Mouse (Mus musculus) liver, adult (tissue): ENCODE data around the gene Dok1.
A peak's percentile ranks its signal among the peaks of the same experiment; 100 is the strongest.

Source experiments
- GATA4 ChIP-seq: IDR thresholded peaks from 2 replicates; pipeline ENCODE4 v1.6.1; 2014; ENCODE audit warnings: mild to moderate bottlenecking, low read length; ENCODE audit not compliant: insufficient replicate concordance

Dok1 gene

DNA sequence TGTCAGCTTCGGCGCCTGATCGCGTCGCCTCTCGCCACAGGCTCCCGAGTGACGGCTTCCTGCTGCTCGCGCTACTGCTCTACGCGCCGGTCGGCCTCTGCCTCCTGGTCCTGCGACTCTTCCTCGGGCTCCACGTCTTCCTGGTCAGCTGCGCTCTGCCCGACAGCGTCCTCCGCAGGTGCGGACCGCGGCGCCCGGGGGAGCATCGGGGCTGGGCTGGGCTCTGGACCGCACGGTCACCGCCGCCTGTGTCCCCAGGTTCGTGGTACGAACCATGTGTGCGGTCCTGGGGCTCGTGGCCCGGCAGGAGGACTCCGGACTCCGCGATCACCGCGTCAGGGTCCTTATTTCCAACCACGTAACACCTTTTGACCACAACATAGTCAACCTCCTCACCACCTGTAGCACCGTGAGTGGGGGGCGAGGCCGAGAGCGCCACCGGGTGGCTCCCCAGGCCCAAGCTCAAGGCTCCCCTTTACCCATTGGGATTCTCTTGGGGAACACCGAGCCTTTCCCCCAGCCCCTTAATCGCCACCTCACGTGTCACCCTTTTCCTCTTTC is 21.7 kb upstream of the Dok1 start, which contains the start of gene Htra2:
TSS of gene Htra2 (minus strand) at position 403 of the 561 bp plus-strand sequence.
- TF ChIP-seq GATA4: no peak

- peak; percentile 85; the same call in 1 of the 2 replicates for TF ChIP-seq GATA4
These were observed 21.0 kb upstream of the Dok1 start, which contains the start of gene Aup1 for GRCm38 (mm10) chr6:83054074-83054851. Gene Aup1 (plus strand): TSS chr6:83054521.

DNA sequence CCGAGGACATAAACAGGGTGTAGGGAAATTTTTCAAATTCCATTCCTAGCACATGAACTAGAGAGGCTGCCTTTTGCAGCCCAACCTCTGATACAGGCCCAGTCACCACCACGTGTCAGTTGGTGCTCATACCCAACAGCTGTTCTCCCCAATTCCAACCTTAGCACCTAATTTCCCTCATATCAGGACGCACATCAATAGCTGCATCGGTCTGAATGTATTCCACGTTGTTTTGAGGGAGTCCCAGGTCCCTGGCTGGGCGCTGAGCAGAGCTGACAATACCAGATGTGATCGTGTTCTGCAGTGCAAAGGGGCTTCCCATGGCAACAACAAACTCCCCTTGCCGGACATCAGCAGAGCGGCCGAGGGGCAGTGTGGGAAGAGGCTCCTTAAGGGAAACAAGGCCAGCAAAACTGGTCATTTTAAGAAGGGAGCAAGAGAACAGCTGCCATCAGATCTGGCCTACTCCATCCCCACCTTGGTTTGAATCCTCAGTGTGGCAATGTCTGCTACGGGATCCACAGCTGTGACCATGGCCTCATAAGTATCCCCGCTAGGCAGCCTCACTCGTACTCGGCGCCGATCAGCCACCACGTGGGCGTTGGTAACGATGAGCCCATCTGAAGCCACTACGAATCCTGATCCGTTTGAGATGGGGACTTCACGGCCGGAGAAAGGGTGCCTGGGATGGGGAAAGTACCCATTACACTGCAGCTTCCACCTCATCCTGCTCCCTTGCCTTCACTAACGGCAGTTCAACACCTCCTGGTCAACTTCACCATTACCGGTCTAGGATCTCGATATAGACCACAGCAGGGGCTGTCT is 20.1 kb upstream of the Dok1 start:
- no peak for TF ChIP-seq GATA4

GRCm38 (mm10) chr6:83049367-83049766 is 16.1 kb upstream of the Dok1 start:
- TF ChIP-seq GATA4: no peak

GRCm38 (mm10) chr6:83044742-83045141 is 11.5 kb upstream of the Dok1 start:
- TF ChIP-seq GATA4: no peak

DNA sequence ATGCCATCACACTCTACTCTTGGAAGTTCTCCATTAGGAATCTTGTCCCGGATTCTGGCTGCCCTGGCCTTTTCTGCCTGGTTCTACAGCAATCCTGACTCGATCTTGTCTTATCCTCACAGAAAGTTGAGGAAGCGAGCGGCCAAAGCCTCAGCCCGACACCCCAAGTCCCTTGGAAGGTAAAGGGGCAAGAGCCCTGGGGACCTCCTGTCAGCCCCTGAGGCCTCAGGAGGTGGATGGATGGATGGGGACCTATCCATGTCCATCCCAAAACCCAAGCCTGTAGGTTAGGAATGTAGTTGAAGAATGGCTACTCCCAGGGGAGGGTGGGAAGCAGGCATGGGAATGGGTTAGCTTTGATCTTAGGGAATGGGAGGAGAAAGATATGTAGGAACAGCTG is 10.7 kb upstream of the Dok1 start:
- TF ChIP-seq GATA4: no peak

GRCm38 (mm10) chr6:83043561-83043960 is 10.3 kb upstream of the Dok1 start:
- no peak for TF ChIP-seq GATA4

- no peak for TF ChIP-seq GATA4
These were observed 7.3 kb upstream of the Dok1 start for GRCm38 (mm10) chr6:83040601-83041000.

- no peak for TF ChIP-seq GATA4
These were observed 5.3 kb upstream of the Dok1 start for GRCm38 (mm10) chr6:83038496-83039012.

GRCm38 (mm10) chr6:83037188-83037587 is 3.9 kb upstream of the Dok1 start:
- no peak for TF ChIP-seq GATA4

GRCm38 (mm10) chr6:83034463-83035055 is 1.3 kb upstream of the Dok1 start:
- TF ChIP-seq GATA4: no peak

- TF ChIP-seq GATA4: no peak
These were observed 491 bp downstream of the Dok1 start for GRCm38 (mm10) chr6:83032769-83033191.

- TF ChIP-seq GATA4: no peak
These were observed 1.2 kb downstream of the Dok1 start for GRCm38 (mm10) chr6:83031921-83032590.

- TF ChIP-seq GATA4: no peak
These were observed 2.2 kb downstream of the Dok1 start for GRCm38 (mm10) chr6:83031111-83031510.
